Mouse (Mus musculus): Measurements from ENCODE around the gene Ect2.

The Ect2 gene

GRCm38 (mm10) chr3:27064886-27065285 is 88.8 kb downstream of the Ect2 start:
- no peak for DNase-seq

GRCm38 (mm10) chr3:27063399-27064260 is 90.0 kb downstream of the Ect2 start:
- no peak for DNase-seq

- DNase-seq: no peak
Measured at GRCm38 (mm10) chr3:27060441-27060840, 93.2 kb downstream of the Ect2 start.

- DNase-seq: no peak
Measured at GRCm38 (mm10) chr3:27059529-27060322, 94.0 kb downstream of the Ect2 start.

- DNase-seq: no peak
Measured at GRCm38 (mm10) chr3:27055471-27055870, 98.2 kb downstream of the Ect2 start.

- DNase-seq: no peak
Measured at GRCm38 (mm10) chr3:27054766-27055165, 98.9 kb downstream of the Ect2 start.
